In genomic region chr8:8827555-8827954, GRCm38 (mm10) we compare ENCODE assay signal across 25 mouse cellular contexts.
DNase-seq lines count a peak whose midpoint lies in the region; ATAC-seq and TF ChIP-seq lines count a peak whose summit lies in the region.
"Had no signal": no experiment of that assay in that cellular context is flagged by ENCODE, and none has a peak within 500 bp of the region (broad histone marks: within the 10 kb centered on the region; RNA-seq: fewer than 3 reads in every experiment).

No protein-coding gene starts in this region.

- H3K27me3 ChIP-seq in heart, adult 2 months (ENCODE audit: control insufficient read depth, insufficient read depth, low read length): no peaks in the 10 kb centered on the region
- H3K27me3 ChIP-seq in lung, embryonic 14.5 days (ENCODE audit: insufficient read depth, low read length): no peaks in the 10 kb centered on the region
- H3K27me3 ChIP-seq: embryonic facial prominence, embryonic 13.5 days; forebrain, embryonic 15.5 days; heart, embryonic 15.5 days; hindbrain, embryonic 13.5 days; limb, embryonic 12.5 days; megakaryocyte, embryonic 14.5 days; midbrain, embryonic 13.5 days had no signal

- peaks cover 9% of the 10 kb centered on the region for H3K4me1 ChIP-seq in heart, adult 2 months (ENCODE audit: control insufficient read depth, insufficient read depth, low read length)
- H3K4me1 ChIP-seq in brown adipose tissue, adult 24 weeks (ENCODE audit: control insufficient read depth, insufficient read depth, insufficient read length, low read length): peaks cover 22% of the 10 kb centered on the region; the same call in 1 of the 2 replicates
- H3K4me1 ChIP-seq in lung, embryonic 14.5 days (ENCODE audit: insufficient read depth): peaks cover 12% of the 10 kb centered on the region
- H3K4me1 ChIP-seq: forebrain, embryonic 15.5 days; heart, embryonic 10.5 days; megakaryocyte, embryonic 14.5 days; midbrain, embryonic 13.5 days had no signal

- TF ChIP-seq CTCF in heart, adult 2 months (IDR thresholded peaks at IDR 0.05): no peak
- no peak for TF ChIP-seq CTCF in lung, embryonic 14.5 days (IDR thresholded peaks at IDR 0.05; ENCODE audit: low read depth)

- 0 out of 2 replicates have a peak, but pooled peaks cover 3% of the 10 kb centered on the region for H3K36me3 ChIP-seq in heart, adult 2 months (ENCODE audit: control insufficient read depth, insufficient read depth, low read length)
- no peaks in the 10 kb centered on the region for H3K36me3 ChIP-seq in lung, embryonic 14.5 days (ENCODE audit: insufficient read depth)
- H3K36me3 ChIP-seq: embryonic facial prominence, embryonic 13.5 days; forebrain, embryonic 10.5 days; forebrain, embryonic 15.5 days; heart, embryonic 10.5 days; heart, embryonic 15.5 days; hindbrain, embryonic 13.5 days; limb, embryonic 12.5 days; midbrain, embryonic 13.5 days had no signal

- DNase-seq in heart, adult 2 months: no peak
- DNase-seq in heart, adult 8-10 months (ENCODE audit: low spot score): no peak
- DNase-seq in lung, embryonic 14.5 days: peak; percentile 86
- peak; percentile 61 for DNase-seq in lung, postnatal 14 days
- DNase-seq in layer of hippocampus, adult 18-20 months (ENCODE audit: low spot score in 2 of 2): no peak
- no peak for DNase-seq in kidney, adult 11 months
- no peak for DNase-seq in thymus, postnatal 10 days (ENCODE audit: low spot score in 2 of 2)
- DNase-seq: cerebellum, adult 11-12 months; cerebellum, adult 9-11 months; kidney, adult 2 months; kidney, postnatal 36 days; liver, postnatal 0 days; thymus, postnatal 25 days had no signal

- no peak overlapping the region for H3K4me2 ChIP-seq in lung, embryonic 14.5 days
- H3K4me2 ChIP-seq: embryonic facial prominence, embryonic 13.5 days; forebrain, embryonic 15.5 days; heart, embryonic 15.5 days; hindbrain, embryonic 13.5 days; limb, embryonic 12.5 days; liver, embryonic 11.5 days; midbrain, embryonic 13.5 days had no signal

- 74% methylated on average over 7 of the region's 7 CpGs for WGBS in heart, adult 2 months
- WGBS in lung, embryonic 14.5 days: 41% methylated on average over 7 of the region's 7 CpGs

- ATAC-seq in lung, embryonic 14.5 days (ENCODE audit: insufficient read depth): peak; percentile 14; the same call in 1 of the 2 replicates
- ATAC-seq: liver, postnatal 0 days had no signal

- TF ChIP-seq POLR2A in heart, adult 2 months (IDR thresholded peaks at IDR 0.05; ENCODE audit: insufficient read depth, low read depth, low read length): no peak

- H3K9me3 ChIP-seq in lung, embryonic 14.5 days (ENCODE audit: low read depth, low read length): no peaks in the 10 kb centered on the region
- H3K9me3 ChIP-seq: embryonic facial prominence, embryonic 13.5 days; forebrain, embryonic 10.5 days; forebrain, embryonic 15.5 days; heart, embryonic 10.5 days; heart, embryonic 15.5 days; hindbrain, embryonic 13.5 days; limb, embryonic 12.5 days; midbrain, embryonic 13.5 days had no signal

- H3K9ac ChIP-seq in heart, adult 2 months (ENCODE audit: low read depth, low read length): no peak overlapping the region
- H3K9ac ChIP-seq in lung, embryonic 14.5 days: no peak overlapping the region
- H3K9ac ChIP-seq: embryonic facial prominence, embryonic 13.5 days; forebrain, embryonic 15.5 days; heart, embryonic 15.5 days; hindbrain, embryonic 13.5 days; limb, embryonic 12.5 days; liver, postnatal 0 days; midbrain, embryonic 13.5 days had no signal

- H3K79me2 ChIP-seq in heart, adult 2 months (replicated peaks; ENCODE audit: control insufficient read depth, insufficient read depth, low read length): no peaks in the 10 kb centered on the region

- peak overlapping the region; percentile 62 for H3K27ac ChIP-seq in heart, adult 2 months
- H3K27ac ChIP-seq in brown adipose tissue, adult 24 weeks (replicated peaks; ENCODE audit: low read depth, low read length): peak overlapping the region; percentile 29
- H3K27ac ChIP-seq in lung, embryonic 14.5 days (ENCODE audit: low read depth): peak overlapping the region; percentile 55
- H3K27ac ChIP-seq: embryonic facial prominence, embryonic 13.5 days; forebrain, embryonic 10.5 days; forebrain, embryonic 15.5 days; heart, embryonic 10.5 days; heart, embryonic 15.5 days; hindbrain, embryonic 13.5 days; left cerebral cortex, adult 2 months; limb, embryonic 12.5 days; midbrain, embryonic 13.5 days had no signal

- no peak overlapping the region for H3K4me3 ChIP-seq in heart, adult 2 months
- H3K4me3 ChIP-seq in brown adipose tissue, adult 24 weeks (ENCODE audit: insufficient read depth, low read depth, low read length): no peak overlapping the region
- H3K4me3 ChIP-seq in lung, embryonic 14.5 days (ENCODE audit: low read depth, low read length): no peak overlapping the region
- H3K4me3 ChIP-seq: embryonic facial prominence, embryonic 13.5 days; forebrain, embryonic 10.5 days; forebrain, embryonic 15.5 days; heart, embryonic 10.5 days; heart, embryonic 15.5 days; hindbrain, embryonic 13.5 days; left cerebral cortex, adult 2 months; limb, embryonic 12.5 days; megakaryocyte, embryonic 14.5 days; midbrain, embryonic 13.5 days had no signal

- intact Hi-C loops in heart, adult 2 months (cut with DNase I): loop anchor here (2.0 to 5.0 kb wide), 4 partner anchors 35 to 165 kb away; partner anchors contain the start of gene Arglu1

- TF ChIP-seq EP300 in heart, adult 2 months (IDR thresholded peaks at IDR 0.05; ENCODE audit: insufficient read depth, low read depth, low read length): no peak

Comparison
In these comparisons a context has a peak if more than half of its experiments do, and no peak if none do; other contexts are left out.
1. DNase-seq: peak in lung, embryonic 14.5 days (single experiment) and lung, postnatal 14 days (single experiment); none in heart, adult 2 months (0 of 2), heart, adult 8-10 months (single experiment), layer of hippocampus, adult 18-20 months (0 of 2), kidney, adult 11 months (single experiment) and thymus, postnatal 10 days (0 of 2).
2. Peak in every context shown above with its lines, with median percentiles within 50 percentile points of each other: H3K27ac ChIP-seq.